Mouse (Mus musculus) liver, adult (tissue): ENCODE measurements at regions not wholly inside any gene's neighbourhood (a gene's known extent, or its start where the extent isn't known, plus 50 kb on each side); places are given as distances from the start of the nearest gene placed in this dataset.

Experiments
- GATA4 ChIP-seq: IDR thresholded peaks from 2 replicates; pipeline ENCODE4 v1.6.1; 2014; ENCODE audit warnings: mild to moderate bottlenecking, low read length; ENCODE audit not compliant: insufficient replicate concordance

DNA sequence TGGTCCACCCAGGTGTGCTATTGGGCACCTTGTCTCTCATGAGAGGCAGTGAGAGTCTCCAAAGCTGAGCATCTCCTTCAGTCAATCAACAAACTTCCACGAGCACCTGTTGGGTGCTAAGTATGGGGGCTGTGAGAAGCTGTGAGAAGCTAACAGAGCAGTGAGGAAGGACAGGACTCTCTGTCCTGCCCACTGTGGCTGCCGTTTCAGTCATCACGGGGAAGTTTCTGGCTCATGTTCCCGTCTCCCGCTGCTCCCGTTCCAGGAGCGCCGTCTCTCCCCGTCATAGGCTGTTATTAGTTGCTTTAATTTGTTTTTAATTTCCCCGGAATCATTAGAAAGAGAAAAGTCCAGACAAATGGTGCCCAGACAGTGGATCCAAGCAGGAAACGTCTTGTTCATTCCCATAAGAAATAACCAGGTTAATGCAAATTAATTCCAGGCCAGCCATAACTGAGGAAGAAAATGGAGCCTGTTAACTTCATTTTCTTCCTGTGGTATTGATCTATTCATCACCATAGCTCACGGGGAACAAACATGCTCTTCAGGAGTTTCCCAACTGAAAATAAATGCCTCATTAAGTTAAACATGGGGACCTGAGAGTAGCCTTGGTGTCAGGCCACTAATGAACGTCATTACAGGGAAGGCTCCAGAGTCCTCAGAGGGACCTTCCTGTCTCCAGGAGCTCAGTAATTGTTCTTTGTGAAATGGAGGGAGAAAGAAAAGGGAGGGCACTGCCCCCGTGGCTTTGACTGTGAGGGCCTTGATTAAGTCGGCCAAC lies 70.3 kb downstream of the Matn1 start:
- TF ChIP-seq GATA4: no peak

DNA sequence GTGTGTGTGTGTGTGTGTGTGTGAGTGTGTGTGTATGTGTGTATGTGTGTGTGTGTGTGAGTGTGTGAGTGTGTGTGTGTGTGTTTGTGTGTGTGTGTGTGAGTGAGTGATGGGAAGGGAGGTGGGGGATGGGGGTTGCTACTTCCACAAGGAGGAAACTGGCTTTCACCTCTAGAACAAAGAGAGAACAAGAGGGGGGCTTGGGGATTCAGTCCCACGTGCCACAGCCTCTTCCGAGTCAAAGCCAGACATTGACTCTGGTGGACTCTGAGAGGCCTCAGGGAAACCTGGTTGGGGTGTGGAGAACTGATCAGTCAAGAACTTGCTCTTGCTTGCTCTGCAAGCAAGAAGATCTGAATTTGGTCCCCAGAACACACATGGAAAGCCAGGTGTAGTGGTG lies 71.0 kb downstream of the Matn1 start:
- TF ChIP-seq GATA4: no peak

DNA sequence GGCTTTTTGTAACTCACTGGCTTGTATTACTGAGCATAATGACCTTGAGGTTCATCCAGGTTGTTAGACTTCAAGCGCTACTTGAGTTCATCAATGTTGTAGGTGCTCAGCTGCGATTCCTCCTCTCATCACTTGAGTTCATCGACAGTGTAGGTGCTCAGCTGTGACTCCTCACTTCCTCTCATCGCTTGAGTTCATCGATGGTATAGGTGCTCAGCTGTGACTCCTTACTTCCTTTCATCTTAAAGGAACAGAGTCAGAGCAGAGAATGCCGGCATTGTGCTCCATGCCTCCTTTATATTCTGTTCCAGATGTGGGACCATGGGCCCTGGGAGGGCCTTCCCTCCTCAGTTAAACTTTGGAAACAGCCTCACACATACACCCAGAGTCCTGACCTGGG lies 79.4 kb downstream of the Matn1 start:
- no peak for TF ChIP-seq GATA4

DNA sequence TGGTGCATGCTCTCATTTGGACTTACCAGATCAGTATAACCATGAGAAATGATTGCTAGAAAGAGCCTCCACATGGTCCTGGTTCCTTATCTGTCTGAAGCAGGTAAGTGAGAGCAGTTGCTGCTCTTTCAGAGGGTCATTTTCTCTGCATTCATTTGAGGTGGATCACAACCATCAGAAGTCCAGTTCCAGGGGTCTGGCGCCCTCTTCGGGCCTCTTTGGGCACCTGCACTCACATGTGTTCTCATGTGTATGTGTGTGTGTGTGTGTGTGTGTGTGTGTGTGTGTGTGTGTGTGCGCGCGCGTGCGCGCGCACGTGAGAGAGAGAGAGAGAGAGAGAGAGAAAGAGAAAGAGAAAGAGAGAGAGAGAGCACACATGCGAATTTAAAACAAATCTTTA lies 92.1 kb downstream of the Matn1 start:
- no peak for TF ChIP-seq GATA4

DNA sequence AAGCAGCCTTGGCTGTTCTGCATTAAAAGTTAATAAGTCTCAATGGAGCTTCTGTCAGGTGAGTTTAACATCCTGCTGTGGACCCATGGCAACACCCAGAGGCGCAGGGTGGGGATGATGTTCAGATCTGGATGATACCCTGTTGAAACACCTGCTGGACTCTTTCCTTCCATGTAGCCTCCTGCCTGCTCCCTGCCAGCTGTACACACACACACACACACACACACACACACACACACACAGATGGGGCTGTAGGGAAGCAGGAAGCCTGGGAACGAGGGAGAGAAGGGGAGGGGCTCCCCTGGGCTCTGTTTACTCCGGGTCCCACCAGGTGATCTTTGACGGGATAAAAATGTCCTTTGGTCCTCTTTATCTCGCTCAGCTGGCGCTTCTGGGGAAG lies 93.0 kb downstream of the Matn1 start:
- no peak for TF ChIP-seq GATA4

DNA sequence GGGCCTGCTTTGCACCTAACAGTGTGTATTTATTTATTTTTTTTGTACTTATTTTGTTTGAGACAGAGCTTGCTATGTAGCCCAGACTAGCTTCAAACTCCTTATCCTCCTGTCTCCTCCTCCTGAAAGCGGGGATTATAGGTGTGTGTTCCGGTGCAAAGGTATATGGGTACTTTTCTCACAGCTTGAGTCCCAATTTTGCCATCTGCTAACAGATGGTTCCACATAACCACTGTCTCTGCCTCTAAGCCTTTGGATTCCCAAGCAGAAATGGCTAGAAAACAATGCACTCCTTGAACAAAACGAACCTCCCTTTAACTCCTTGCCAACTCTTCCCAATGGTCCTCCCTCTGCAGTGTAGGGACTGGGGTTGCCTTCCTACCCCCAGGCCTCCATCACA lies 95.5 kb downstream of the Matn1 start:
- no peak for TF ChIP-seq GATA4

DNA sequence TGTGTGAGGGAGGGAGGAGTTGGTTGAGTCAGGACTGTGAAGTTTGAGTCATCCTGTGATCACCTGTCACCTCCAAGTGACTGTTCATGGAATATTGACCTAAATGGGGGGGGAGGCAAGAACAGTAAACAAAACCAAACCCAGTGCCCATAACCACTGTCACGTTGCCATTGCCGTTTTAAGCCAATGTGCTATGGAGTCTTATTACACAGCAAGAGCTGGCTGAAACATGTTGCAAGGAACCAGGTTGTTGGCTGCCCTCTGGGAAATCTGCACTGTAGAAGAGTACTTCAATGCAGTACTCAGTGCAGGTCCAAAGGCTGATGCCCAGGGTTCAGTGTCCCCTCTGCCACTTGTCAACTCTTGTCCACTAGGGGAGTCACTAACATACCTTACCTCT lies 97.0 kb downstream of the Matn1 start:
- no peak for TF ChIP-seq GATA4

DNA sequence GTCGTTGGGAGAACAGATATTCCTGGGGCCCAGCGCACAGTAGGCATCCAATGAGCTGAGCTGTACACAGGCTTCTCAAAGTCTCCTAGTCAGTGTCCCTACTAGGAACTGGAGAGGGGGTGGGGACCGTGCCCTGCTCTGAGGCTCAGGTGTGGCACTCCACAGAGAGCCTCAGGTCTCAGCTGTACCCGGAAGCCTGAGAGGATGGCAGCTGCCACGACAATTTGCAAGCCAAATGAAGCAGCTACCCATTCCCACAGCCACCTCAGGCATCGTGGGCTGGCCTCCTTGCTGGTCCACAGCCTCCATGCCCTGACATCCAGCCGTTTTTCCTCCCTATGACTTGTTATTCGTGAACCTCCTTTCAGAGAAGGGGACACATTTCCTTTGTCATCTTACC lies 101.9 kb downstream of the Matn1 start:
- TF ChIP-seq GATA4: no peak

DNA sequence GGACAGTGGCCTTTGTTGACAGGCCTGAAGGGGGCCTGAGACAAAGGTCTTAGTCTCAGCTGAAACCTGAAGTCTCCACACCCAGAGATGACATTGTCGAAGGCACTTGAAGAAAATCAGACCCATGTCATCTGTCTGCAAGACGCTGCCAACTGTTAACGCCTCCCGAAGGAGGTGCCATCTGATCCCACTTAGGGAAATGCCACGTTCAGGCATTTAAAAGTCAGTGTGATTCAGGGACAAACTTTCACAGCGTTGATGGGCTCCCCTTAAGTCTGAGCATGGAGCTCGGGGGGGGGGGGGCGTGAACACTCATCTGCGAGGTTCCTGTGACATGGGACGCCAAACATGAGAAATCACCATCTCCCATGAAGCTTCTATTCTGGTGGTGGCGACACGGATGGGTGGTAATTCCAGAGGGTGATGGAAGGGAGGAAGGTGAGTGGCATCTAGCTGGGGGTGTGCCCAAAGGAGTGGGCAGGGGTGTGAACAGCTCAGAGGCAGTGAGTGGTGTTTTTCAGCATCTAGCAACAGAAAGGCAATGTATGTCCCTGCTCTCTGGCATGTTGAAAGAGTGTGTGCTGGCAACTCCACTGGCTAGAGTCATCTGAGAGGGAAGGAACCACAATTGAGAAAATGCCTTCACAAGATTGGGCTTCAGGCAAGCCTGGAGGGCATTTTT lies 102.9 kb downstream of the Matn1 start:
- TF ChIP-seq GATA4: no peak

DNA sequence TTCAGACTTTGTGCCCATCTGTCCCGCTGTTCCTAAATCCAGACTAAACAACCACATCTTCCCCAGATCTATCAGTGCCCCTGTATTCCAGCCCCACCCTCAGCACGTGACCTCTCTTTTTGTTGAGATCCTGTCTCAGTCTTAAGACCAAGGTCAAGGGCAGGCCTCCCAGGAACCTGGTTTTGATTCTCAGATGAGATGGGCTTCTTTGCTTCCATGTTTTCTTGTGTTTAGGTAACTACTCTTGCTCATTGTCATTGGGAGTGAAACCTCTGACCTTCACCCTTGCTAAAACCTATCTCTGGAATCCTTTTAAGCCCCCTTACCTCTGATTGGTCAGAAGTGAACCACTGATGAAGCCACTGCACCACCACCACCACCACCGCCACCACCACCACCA lies 112.1 kb downstream of the Matn1 start:
- TF ChIP-seq GATA4: no peak

DNA sequence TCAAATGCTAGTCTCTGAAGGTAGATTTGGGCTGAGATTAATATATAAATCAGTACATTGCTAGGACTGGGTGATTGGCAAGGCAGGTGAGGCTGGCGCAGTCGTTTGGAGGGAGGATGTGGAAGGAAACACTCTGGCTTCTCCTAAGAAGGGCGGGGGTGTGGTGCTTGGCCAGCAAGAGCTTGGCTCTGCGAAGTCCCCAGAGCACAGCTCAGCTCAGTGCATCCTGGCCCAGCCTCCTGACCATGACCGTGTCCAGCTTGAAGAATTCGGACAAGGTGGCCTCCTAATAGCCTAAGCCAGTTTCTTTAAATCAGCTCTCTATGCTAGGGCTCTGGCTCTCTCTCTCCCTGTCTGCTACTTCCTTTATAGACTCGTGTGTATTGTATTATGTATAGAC lies 115.4 kb downstream of the Matn1 start:
- TF ChIP-seq GATA4: no peak

DNA sequence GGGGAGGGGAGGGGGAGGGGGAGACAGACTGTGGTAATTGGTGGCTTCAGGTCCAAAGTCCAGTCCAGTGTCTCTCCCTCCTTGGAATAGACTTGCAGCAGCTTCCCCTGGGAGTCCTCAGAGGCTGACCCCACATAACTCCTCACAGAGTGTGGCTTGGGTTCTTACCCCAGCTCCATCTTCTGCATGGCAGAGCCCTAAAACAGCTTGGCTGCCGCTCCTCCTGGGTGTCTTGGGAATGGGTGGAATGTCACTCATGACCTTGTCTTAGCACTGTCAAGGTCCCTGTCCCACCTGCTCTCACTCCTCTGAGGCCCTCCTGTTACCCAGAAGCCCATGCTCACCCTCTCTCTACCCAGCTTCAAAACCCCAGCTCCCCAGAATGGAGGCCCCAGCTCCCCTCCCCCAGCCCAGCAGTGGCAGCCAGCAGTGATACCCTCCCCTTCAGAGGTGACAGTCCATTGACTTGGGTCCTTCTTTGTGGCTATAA lies 116.1 kb downstream of the Matn1 start:
- no peak for TF ChIP-seq GATA4

DNA sequence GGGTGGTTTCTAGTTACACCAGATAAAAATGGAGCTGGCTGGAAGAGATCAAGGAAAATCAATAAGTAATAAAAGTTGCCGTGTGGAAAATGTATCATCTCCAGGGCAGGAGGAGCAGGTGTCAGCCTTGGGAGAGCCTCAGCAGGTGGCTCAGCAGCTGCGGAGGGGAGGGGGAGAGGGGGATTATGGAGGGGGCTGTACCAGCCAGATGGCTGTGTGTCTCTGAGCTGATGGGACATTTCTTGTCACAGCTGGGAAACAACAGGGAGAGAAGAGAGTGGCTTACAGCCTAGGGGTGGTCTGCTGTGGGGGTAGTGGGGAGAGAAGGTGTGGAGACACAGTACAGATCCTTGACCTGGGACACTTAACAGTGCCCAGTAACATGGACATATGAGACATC lies 116.5 kb downstream of the Matn1 start:
- TF ChIP-seq GATA4: no peak

DNA sequence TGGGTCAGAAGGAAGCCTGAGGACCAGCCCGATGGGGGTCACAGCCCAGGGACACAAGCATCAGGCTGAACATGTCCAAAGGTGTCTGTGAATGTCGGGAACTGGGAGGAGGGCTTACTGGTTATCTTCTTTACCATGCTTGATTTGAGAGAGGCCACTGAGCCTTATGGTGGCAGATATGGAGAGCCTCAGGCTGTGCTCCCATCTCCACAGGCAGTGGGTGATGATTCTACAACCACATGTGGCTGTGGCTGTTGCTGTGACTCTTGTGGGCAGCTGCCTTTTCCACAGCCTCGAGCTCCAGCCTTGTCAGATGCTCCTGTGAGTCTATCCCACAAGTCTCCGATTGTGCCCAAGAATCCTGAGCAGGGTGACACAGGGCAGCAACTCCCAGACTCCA lies 118.4 kb downstream of the Matn1 start:
- no peak for TF ChIP-seq GATA4

DNA sequence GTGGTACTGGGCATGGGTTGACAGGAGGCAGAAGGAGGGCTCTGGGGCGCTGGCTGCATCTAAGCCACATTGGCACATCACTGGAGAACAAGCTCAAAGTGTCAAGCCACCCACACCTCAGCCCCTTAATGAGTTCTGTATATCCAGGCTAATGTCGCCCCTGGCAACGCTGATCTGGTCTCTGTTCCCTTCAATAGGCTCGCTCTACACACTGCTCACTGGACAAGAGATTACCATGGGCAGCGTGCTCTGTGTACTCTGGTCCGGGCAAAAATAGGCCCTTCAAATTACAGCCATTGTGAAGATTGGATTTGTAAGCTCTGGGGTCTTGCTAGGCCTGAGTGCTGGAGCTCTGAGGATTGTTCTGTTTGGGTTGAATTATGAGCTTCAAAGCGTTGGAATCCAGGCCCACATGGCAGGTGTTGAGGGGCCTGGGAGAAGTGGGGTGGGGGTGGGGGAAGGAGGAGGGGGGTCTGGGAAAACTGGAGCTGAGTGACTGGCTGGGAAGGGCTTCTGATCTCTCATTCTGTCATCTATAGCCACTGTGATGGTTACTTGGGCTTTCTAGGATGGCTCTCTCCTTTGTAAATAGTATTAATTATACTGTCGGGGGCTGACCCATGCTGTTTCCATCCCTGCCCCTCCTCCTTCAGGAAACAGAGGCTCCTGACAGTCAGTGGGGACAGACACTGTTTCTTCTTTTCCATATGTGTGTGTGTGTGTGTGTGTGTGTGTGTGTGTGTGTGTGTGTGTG lies 122.2 kb downstream of the Matn1 start:
- no peak for TF ChIP-seq GATA4

DNA sequence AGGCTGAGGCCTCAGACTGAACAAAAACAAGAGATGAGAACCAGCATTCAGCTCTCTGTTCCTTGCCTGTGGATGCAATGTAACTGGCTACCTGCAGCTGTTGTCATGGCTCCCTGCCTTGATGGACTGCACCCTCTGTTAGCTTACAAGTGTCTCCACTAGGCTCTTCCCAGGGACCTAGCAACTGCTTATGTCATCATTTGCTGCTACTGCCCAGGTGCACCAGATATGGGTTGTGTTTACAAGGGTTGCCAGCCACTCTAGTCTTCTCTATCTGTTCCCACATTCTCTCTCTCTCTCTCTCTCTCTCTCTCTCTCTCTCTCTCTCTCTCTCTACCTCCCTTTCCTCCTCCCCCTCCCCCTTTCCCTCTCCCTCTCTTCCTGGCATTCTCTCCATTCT lies 126.4 kb downstream of the Matn1 start:
- TF ChIP-seq GATA4: no peak
